Mouse (Mus musculus): ENCODE data around the gene Ogdh. TPM values are rescaled to one million over a fixed set of nuclear protein-coding genes. Genes with fewer than 3 reads are reported as not detected.

Gene Ogdh
- polyA plus RNA-seq, 1 experiment from 2014 or later, result 70.2 TPM

- H3K4me1 ChIP-seq (replicated peaks; ENCODE audit: control insufficient read depth, insufficient read depth, low read length), result peaks cover 5% of the 10 kb centered on the region; the same call in 1 of the 2 replicates
- H3K9me3 ChIP-seq (ENCODE audit: control insufficient read depth, low read length), result no peaks in the 10 kb centered on the region
- H3K27me3 ChIP-seq (ENCODE audit: control insufficient read depth, insufficient read depth, low read length), result no peaks in the 10 kb centered on the region
- no peak overlapping the region for H3K27ac ChIP-seq (ENCODE audit: low read depth, low read length)
- 72% methylated on average over 9 of the region's 9 CpGs for WGBS
- no peak for DNase-seq (ENCODE audit: low spot score)
- peak overlapping the region; percentile 69 for H3K4me2 ChIP-seq (replicated peaks; ENCODE audit: low read depth, low read length)
- peak overlapping the region; percentile 90 for H3K4me3 ChIP-seq (ENCODE audit: low read depth, low read length)
- peaks cover 22% of the 10 kb centered on the region for H3K36me3 ChIP-seq (ENCODE audit: control insufficient read depth, insufficient read depth, low read length)
- ATAC-seq (ENCODE audit: low FRiP score), result no peak
- H3K9ac ChIP-seq (ENCODE audit: low read depth, low read length), result peak overlapping the region; percentile 84
Measured at GRCm38 (mm10) chr11:6266621-6267020, 24.8 kb upstream of the Ogdh start.

DNA sequence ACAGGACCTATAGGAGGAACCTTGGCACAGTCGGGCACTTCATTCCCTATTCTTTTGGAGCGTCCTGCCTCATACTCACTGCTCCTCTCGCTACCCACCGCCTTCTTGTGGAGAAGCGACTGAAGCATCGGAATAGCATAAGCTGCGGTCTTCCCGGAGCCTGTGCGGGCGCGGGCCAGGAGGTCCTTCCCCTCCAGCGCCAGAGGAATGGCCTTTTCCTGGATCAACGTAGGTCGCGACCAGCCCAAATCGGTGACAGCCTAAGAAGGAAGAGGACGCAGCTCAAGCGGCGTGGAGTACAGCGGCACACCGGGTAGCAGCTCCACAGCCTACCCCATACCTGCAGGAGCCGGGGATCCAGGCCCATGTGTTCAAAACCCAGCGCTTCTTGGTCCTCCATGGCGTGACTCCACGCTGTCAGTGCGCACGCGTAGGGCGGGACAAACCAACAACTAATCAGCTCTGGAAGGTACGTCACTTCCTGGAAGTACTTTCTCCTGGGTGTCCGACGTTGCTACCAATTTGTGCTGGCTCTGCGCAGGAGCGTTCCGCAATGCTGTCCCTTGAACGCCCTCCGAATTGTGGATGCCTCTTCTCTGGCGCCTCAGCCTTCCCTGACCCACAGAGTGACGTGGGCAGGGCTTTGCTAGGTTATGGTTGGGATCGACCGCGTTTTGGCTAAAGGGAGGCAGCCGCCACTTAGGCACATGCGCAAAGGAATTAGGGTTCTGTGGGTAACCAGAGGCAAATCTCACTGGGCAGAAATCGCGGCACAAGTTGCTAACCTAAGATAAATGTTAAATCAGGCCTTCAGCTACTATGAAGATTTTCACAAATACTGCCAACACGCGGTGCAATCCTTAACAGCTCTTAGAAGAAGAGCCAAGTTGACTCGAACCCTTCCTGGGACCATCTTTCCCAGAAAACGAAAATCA, 23.8 kb upstream of the Ogdh start, which contains the start of gene Ddx56:
TSS of gene Ddx56 (minus strand) at position 453 of the 935 bp plus-strand sequence.
- ATAC-seq (ENCODE audit: low FRiP score) (peak; percentile 95), DNase-seq (ENCODE audit: low spot score) (peak; percentile 93)
- Histone ChIP-seq H3K27ac (ENCODE audit: low read depth, low read length) (peak within 1 kb of the TSS; percentile 85), H3K9ac (ENCODE audit: low read depth, low read length) (peak within 1 kb of the TSS; percentile 84), H3K4me3 (ENCODE audit: low read depth, low read length) (peak within 1 kb of the TSS; percentile 90), H3K4me2 (replicated peaks; ENCODE audit: low read depth, low read length) (peak within 1 kb of the TSS; percentile 69), H3K27me3 (ENCODE audit: control insufficient read depth, insufficient read depth, low read length) (no peaks in the 10 kb centered on the region), H3K36me3 (ENCODE audit: control insufficient read depth, insufficient read depth, low read length) (peaks cover 18% of the 10 kb centered on the region), H3K4me1 (replicated peaks; ENCODE audit: control insufficient read depth, insufficient read depth, low read length) (peaks cover 5% of the 10 kb centered on the region; the same call in 1 of the 2 replicates), H3K9me3 (ENCODE audit: control insufficient read depth, low read length) (no peaks in the 10 kb centered on the region)
- 2% methylated on average over 49 of the region's 50 CpGs for WGBS

DNA sequence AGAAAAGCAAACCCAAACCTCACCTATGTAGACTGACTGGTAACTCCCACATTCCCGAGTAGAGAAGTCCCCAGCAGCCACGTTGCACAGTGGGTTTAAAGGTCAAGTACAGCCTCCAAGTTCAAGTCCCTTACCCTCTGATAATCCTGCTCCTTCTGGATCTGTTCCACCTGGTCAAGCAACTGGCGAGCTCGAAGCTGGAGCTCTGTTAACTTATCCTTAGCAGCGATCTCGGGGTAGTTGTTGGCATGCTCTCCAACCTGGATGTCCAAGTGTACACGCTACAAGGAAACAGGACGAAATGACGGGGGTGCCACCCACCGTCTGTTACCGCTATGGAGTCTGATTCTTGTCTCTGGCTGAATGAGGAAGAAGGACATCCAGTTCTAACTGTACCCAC, 17.8 kb upstream of the Ogdh start:
- H3K27ac ChIP-seq (ENCODE audit: low read depth, low read length), result no peak overlapping the region
- DNase-seq (ENCODE audit: low spot score) (no peak), ATAC-seq (ENCODE audit: low FRiP score) (no peak)
- peaks cover 3% of the 10 kb centered on the region; the same call in 1 of the 2 replicates for H3K36me3 ChIP-seq (ENCODE audit: control insufficient read depth, insufficient read depth, low read length)
- peaks cover 5% of the 10 kb centered on the region; the same call in 1 of the 2 replicates for H3K4me1 ChIP-seq (replicated peaks; ENCODE audit: control insufficient read depth, insufficient read depth, low read length)
- peak overlapping the region; percentile 81 for H3K4me2 ChIP-seq (replicated peaks; ENCODE audit: low read depth, low read length)
- H3K9ac ChIP-seq (ENCODE audit: low read depth, low read length), result peak overlapping the region; percentile 95
- WGBS, result 75% methylated on average over 11 of the region's 11 CpGs
- no peaks in the 10 kb centered on the region for H3K27me3 ChIP-seq (ENCODE audit: control insufficient read depth, insufficient read depth, low read length)
- H3K9me3 ChIP-seq (ENCODE audit: control insufficient read depth, low read length), result no peaks in the 10 kb centered on the region
- peak overlapping the region; percentile 98 for H3K4me3 ChIP-seq (ENCODE audit: low read depth, low read length)

- Histone ChIP-seq H3K9ac (ENCODE audit: low read depth, low read length) (peak within 1 kb of the TSS; percentile 95), H3K27ac (ENCODE audit: low read depth, low read length) (peak within 1 kb of the TSS; percentile 74), H3K4me2 (replicated peaks; ENCODE audit: low read depth, low read length) (peak within 1 kb of the TSS; percentile 81), H3K4me3 (ENCODE audit: low read depth, low read length) (peak within 1 kb of the TSS; percentile 98), H3K4me1 (replicated peaks; ENCODE audit: control insufficient read depth, insufficient read depth, low read length) (peaks cover 5% of the 10 kb centered on the region; the same call in 1 of the 2 replicates), H3K36me3 (ENCODE audit: control insufficient read depth, insufficient read depth, low read length) (peaks cover 3% of the 10 kb centered on the region; the same call in 1 of the 2 replicates), H3K9me3 (ENCODE audit: control insufficient read depth, low read length) (no peaks in the 10 kb centered on the region), H3K27me3 (ENCODE audit: control insufficient read depth, insufficient read depth, low read length) (no peaks in the 10 kb centered on the region)
- peak; percentile 99 for DNase-seq (ENCODE audit: low spot score)
- under 1% methylated on average over 39 of the region's 39 CpGs for WGBS
- ATAC-seq (ENCODE audit: low FRiP score), result peak; percentile 96
Measured at GRCm38 (mm10) chr11:6274387-6275093, 16.9 kb upstream of the Ogdh start, which contains the start of gene Tmed4. Gene Tmed4 (minus strand): TSS chr11:6274870.

- H3K27ac ChIP-seq (ENCODE audit: low read depth, low read length), result peak overlapping the region; percentile 74
- ATAC-seq (ENCODE audit: low FRiP score) (peak; percentile 33), DNase-seq (ENCODE audit: low spot score) (no peak)
- H3K4me1 ChIP-seq (replicated peaks; ENCODE audit: control insufficient read depth, insufficient read depth, low read length), result peaks cover 5% of the 10 kb centered on the region; the same call in 1 of the 2 replicates
- H3K4me3 ChIP-seq (ENCODE audit: low read depth, low read length), result peak overlapping the region; percentile 98; the same call in 1 of the 2 replicates
- WGBS, result 28% methylated on average over 7 of the region's 7 CpGs
- peak overlapping the region; percentile 81 for H3K4me2 ChIP-seq (replicated peaks; ENCODE audit: low read depth, low read length)
- H3K9ac ChIP-seq (ENCODE audit: low read depth, low read length), result peak overlapping the region; percentile 95
- H3K36me3 ChIP-seq (ENCODE audit: control insufficient read depth, insufficient read depth, low read length), result peaks cover 3% of the 10 kb centered on the region; the same call in 1 of the 2 replicates
- no peaks in the 10 kb centered on the region for H3K9me3 ChIP-seq (ENCODE audit: control insufficient read depth, low read length)
- no peaks in the 10 kb centered on the region for H3K27me3 ChIP-seq (ENCODE audit: control insufficient read depth, insufficient read depth, low read length)
Measured at GRCm38 (mm10) chr11:6275094-6275484, 16.3 kb upstream of the Ogdh start.

- no peaks in the 10 kb centered on the region; the same call in 1 of the 2 replicates for H3K36me3 ChIP-seq (ENCODE audit: control insufficient read depth, insufficient read depth, low read length)
- H3K9ac ChIP-seq (ENCODE audit: low read depth, low read length), result no peak overlapping the region
- H3K9me3 ChIP-seq (ENCODE audit: control insufficient read depth, low read length), result no peaks in the 10 kb centered on the region
- H3K4me1 ChIP-seq (replicated peaks; ENCODE audit: control insufficient read depth, insufficient read depth, low read length), result peaks cover 5% of the 10 kb centered on the region; the same call in 1 of the 2 replicates
- H3K4me3 ChIP-seq (ENCODE audit: low read depth, low read length), result no peak overlapping the region
- WGBS, result 81% methylated on average over 3 of the region's 3 CpGs
- no peak for ATAC-seq (ENCODE audit: low FRiP score)
- H3K4me2 ChIP-seq (replicated peaks; ENCODE audit: low read depth, low read length), result no peak overlapping the region
- H3K27ac ChIP-seq (ENCODE audit: low read depth, low read length), result no peak overlapping the region
- no peaks in the 10 kb centered on the region for H3K27me3 ChIP-seq (ENCODE audit: control insufficient read depth, insufficient read depth, low read length)
- DNase-seq (ENCODE audit: low spot score), result no peak
Measured at GRCm38 (mm10) chr11:6276466-6276865, 15.0 kb upstream of the Ogdh start.

GRCm38 (mm10) chr11:6282940-6283339, 8.5 kb upstream of the Ogdh start:
- Histone ChIP-seq H3K4me3 (ENCODE audit: low read depth, low read length) (no peak overlapping the region), H3K4me1 (replicated peaks; ENCODE audit: control insufficient read depth, insufficient read depth, low read length) (no peaks in the 10 kb centered on the region), H3K36me3 (ENCODE audit: control insufficient read depth, insufficient read depth, low read length) (no peaks in the 10 kb centered on the region), H3K9ac (ENCODE audit: low read depth, low read length) (no peak overlapping the region), H3K4me2 (replicated peaks; ENCODE audit: low read depth, low read length) (no peak overlapping the region), H3K27me3 (ENCODE audit: control insufficient read depth, insufficient read depth, low read length) (no peaks in the 10 kb centered on the region), H3K9me3 (ENCODE audit: control insufficient read depth, low read length) (no peaks in the 10 kb centered on the region), H3K27ac (ENCODE audit: low read depth, low read length) (no peak overlapping the region)
- DNase-seq (ENCODE audit: low spot score), result no peak
- 68% methylated on average over 3 of the region's 3 CpGs for WGBS
- no peak for ATAC-seq (ENCODE audit: low FRiP score)

DNA sequence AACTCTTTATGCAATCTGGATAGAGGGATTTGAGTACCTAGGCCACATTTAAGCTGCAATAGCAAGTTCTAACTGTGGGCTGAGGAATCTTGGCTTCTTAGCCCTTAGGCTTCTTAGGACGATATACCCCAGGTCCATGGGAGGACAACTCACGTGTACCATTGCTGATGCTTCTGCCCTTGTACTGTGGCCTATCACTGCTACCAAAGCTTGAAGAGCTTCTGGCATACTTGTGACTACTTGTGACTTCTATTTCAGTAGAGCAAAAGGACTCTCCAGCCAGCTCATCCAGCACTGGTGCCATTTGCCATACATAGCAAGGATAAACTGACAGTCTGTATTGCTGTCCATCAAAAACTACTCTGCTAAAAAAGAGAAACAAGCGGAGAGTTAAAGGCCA, 1.3 kb upstream of the Ogdh start:
- no peak overlapping the region for H3K9ac ChIP-seq (ENCODE audit: low read depth, low read length)
- DNase-seq (ENCODE audit: low spot score) (no peak), ATAC-seq (ENCODE audit: low FRiP score) (no peak)
- H3K27ac ChIP-seq (ENCODE audit: low read depth, low read length), result no peak overlapping the region
- no peaks in the 10 kb centered on the region for H3K36me3 ChIP-seq (ENCODE audit: control insufficient read depth, insufficient read depth, low read length)
- 88% methylated on average over 3 of the region's 3 CpGs for WGBS
- H3K9me3 ChIP-seq (ENCODE audit: control insufficient read depth, low read length), result no peaks in the 10 kb centered on the region
- H3K4me2 ChIP-seq (replicated peaks; ENCODE audit: low read depth, low read length), result no peak overlapping the region
- no peaks in the 10 kb centered on the region for H3K4me1 ChIP-seq (replicated peaks; ENCODE audit: control insufficient read depth, insufficient read depth, low read length)
- H3K27me3 ChIP-seq (ENCODE audit: control insufficient read depth, insufficient read depth, low read length), result no peaks in the 10 kb centered on the region
- H3K4me3 ChIP-seq (ENCODE audit: low read depth, low read length), result no peak overlapping the region
